Mouse (Mus musculus): ENCODE results near the gene Adgrb2.

Adgrb2 gene

DNA sequence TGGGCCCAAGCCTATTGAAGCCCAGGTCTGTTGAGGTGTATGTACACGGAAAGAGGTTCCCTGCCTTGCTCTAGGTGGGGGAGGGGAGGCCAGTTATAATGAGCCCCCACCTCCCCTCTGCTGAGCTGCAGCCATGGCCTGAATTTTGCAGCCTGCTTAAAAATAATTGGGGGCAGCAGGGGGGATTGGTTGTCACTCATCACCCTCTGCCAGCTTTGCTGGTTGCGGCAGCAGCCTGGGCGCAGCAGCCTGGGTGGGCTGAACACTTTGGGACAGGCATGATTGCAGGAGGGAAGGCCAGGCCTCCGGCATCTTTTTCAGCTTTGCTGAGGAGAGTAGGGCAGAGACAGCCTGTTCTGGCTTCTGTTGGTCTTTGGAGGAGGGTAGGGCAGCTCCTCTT is 5.3 kb downstream of the Adgrb2 start:
- DNase-seq = no peak

GRCm38 (mm10) chr4:129992720-129993119 is 8.1 kb downstream of the Adgrb2 start:
- DNase-seq = no peak

DNA sequence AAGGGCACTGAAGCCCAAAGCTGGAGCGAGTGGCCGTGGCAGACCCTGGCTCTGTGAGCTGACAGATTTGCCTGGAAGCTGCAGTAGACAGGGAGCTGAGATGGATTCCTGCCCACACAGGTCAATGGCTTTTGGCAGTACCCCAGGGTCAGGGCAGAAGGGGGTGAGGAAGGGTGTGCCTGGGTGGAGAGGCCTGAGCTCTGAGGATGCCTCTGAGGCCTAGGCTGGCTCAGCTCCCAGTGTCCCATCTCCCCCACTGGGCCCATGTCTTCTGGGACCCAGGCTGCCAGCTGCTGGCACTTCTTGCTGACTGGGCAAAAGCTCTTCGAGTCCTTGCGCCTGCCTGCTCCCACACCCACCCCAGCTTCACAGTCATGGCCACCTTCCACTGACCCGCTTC is 8.5 kb downstream of the Adgrb2 start:
- peak; percentile 69 for DNase-seq

DNA sequence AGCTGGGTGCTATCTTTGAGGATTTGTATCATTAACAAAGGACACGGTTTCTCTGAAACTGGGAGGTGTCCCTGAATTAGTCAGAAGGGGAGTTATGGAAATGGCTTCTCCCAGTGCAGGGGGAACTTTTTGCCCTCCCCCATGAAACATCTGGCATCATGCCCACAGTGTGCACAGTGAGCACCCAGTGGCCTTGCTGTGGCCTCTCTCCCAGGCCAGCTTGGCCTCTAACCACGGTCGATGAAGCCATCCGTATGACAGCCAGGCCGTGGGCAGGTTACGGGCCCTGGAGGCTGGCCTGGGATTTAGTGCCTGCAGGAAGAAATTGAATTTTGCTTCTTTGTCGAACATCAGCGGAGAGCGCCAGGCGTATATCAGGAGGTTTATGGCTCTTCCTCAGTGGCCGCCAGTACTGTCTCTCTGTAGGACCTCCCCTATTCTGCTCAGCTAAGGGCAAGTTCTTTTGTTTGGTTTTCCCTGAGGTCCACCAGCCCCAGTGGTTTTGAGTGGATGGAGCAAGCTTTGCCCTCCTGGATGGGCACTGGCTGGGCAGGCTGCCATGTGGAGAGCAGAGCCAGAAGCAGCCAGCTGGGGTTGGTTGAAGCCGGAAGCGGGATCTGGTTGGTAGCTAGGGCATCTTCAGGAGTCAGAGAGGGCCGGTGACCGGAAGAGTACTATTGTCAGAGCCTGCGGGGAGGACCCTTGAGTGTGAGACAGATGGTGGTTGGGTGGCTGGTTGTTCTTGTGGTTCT is 9.4 kb downstream of the Adgrb2 start:
- no peak for DNase-seq

GRCm38 (mm10) chr4:129994728-129995127 is 10.1 kb downstream of the Adgrb2 start:
- no peak for DNase-seq

GRCm38 (mm10) chr4:129995255-129995654 is 10.6 kb downstream of the Adgrb2 start:
- no peak for DNase-seq

- no peak for DNase-seq
Measured at GRCm38 (mm10) chr4:129996015-129996414, 11.3 kb downstream of the Adgrb2 start.

- DNase-seq = no peak
Measured at GRCm38 (mm10) chr4:129998124-129998523, 13.5 kb downstream of the Adgrb2 start.

GRCm38 (mm10) chr4:130001710-130002109 is 17.0 kb downstream of the Adgrb2 start:
- no peak for DNase-seq

- DNase-seq = no peak
Measured at GRCm38 (mm10) chr4:130002157-130002556, 17.5 kb downstream of the Adgrb2 start.

GRCm38 (mm10) chr4:130005593-130005992 is 20.9 kb downstream of the Adgrb2 start:
- no peak for DNase-seq

DNA sequence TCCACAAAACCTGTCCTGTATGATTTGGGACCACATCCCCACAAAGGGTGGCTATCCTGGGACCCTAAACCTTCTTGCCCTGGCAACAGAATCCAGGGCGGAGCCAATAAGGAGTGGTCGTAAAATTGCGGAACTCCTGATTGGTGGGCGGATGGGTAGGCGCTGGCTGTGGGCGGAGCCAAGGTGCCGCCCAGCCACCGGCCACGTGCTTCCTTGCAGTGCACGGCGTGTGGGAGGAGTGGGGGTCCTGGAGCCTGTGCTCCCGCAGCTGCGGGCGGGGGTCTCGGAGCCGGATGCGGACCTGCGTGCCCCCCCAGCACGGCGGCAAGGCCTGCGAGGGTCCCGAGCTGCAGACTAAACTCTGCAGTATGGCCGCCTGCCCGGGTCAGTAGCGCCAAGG is 21.9 kb downstream of the Adgrb2 start:
- DNase-seq = no peak

DNA sequence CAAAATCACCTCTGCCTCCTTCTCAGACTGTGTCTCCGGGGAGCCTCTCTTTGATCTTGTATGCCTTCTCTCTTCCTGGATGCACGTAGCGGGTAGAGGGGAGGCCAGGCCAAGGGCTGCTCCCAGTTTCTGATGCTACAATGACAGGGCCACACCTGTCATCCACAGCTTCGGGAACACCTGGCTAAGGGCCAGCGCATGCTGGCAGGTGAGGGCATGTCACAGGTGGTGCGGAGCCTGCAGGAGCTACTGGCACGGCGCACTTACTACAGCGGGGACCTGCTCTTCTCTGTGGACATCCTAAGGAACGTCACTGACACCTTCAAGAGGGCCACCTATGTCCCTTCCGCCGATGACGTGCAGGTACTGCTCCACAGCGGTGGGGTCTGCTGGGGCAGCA is 24.4 kb downstream of the Adgrb2 start:
- peak; percentile 56 for DNase-seq

GRCm38 (mm10) chr4:130010723-130011122 is 26.1 kb downstream of the Adgrb2 start:
- DNase-seq = no peak

DNA sequence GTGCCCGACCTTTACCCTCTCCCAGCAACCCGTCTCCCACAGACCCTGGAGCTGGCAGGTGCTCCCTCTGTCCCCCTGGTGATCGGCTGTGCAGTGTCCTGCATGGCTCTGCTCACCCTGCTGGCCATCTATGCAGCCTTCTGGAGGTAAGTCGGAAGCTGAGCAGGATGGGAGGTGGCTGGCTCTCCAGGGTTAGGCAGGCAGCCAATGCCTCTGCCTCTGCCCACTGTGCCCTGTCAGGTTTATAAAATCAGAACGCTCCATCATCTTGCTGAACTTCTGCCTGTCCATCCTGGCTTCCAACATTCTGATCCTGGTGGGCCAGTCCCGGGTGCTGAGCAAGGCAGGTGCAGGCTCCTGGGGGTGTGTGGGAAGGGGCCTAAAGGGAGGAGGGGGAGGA is 27.6 kb downstream of the Adgrb2 start:
- DNase-seq = no peak

GRCm38 (mm10) chr4:130013111-130013510 is 28.4 kb downstream of the Adgrb2 start:
- no peak for DNase-seq

DNA sequence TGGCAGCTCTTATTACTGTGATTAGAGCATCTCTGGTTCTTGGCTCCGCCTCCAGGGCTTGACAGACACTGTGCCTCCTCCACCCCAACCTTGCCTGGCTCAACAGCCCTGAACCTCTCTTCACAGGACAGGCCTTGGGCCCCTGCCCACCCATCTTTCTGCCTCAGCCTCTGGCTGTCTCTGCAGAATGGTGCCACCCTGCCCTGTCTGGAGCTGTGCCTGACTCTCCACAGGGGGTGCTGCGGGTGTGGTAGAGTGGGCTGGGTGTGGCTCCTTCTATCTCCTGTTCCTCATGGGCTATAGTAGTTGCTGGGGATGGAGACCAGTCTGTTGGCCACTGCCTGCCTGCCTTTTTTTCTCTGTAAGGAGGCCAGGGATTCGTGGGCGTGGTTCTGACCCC is 31.3 kb downstream of the Adgrb2 start:
- no peak for DNase-seq

DNA sequence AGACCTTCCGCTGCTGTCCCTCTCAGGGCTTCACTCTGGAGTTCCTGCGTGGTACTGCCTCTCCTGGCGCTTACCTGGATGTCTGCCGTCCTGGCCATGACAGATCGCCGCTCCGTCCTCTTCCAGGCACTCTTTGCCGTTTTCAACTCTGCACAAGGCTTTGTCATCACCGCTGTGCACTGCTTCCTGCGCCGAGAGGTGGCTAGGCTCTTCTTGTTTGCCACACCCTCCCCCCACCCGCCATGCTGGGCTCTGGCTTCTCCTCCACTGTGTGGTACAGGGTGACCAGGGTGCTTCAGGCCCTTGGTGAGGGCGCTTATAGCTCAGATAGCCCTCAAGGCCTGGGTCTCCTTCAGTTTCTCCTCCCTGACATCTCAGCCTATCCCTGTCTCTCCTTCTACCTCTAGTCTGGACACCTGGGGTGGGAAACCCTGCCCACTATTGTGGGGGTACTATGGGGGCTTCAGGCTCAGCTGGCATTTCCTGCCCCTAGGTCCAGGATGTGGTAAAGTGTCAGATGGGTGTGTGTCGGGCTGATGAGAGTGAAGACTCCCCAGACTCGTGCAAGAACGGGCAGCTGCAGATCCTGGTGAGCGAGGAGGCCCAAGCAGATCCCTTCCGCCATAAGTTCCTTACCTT is 32.5 kb downstream of the Adgrb2 start:
- DNase-seq = no peak

- DNase-seq = no peak
Measured at GRCm38 (mm10) chr4:130022952-130023351, 38.3 kb downstream of the Adgrb2 start.

- DNase-seq = no peak
Measured at GRCm38 (mm10) chr4:130023511-130024231, 39.0 kb downstream of the Adgrb2 start.

GRCm38 (mm10) chr4:130025544-130025943 is 40.9 kb downstream of the Adgrb2 start:
- no peak for DNase-seq

DNA sequence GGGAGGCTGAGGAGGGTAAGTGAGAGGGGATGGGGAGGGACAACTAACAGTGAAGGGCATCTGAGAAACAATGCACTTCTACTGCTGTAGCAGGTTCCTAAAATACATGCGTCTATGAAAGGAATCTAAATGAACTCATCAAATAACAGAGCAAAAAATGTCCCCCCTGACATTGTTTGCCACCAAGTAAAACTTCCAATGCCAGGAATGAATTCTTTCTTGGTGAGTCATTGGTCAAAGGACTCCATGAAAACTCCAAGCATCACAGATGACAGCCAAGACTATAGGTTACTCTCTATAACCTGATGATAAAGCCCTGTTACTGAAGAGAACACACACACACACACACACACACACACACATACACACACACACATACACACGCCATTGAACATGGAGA is 46.5 kb downstream of the Adgrb2 start:
- no peak for DNase-seq

- no peak for DNase-seq
Measured at GRCm38 (mm10) chr4:130033496-130033895, 48.8 kb downstream of the Adgrb2 start.

DNA sequence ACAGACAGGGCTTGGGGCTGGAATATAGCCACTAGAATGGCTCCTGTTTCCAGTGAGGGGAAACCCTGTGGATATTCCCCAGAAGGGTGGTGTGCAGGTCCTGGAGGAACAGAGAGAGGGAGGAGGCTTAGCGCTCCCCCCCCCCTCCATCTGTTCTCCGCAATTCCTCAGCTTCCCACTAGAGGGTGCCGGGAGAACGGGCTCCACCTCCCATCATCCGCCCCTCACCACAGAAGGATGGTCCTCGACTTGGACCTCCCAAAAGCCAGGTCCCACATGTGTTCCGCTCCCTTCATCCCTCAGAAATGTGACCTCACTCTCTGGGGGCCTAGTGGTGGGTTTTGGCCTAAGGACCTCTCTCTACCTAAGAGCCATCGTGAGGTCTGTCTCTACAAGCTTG is 51.4 kb downstream of the Adgrb2 start:
- peak; percentile 56 for DNase-seq

All from cerebellum, adult 9-10 months (tissue).